Comparison of ENCODE assay signal across 25 mouse cellular contexts in genomic region chr14:11612426-11612825, GRCm38 (mm10). TPM values are rescaled to one million over a fixed set of nuclear protein-coding genes. Genes with fewer than 3 reads are reported as not detected.
DNase-seq lines count a peak whose midpoint lies in the region; ATAC-seq and TF ChIP-seq lines count a peak whose summit lies in the region.
"Had no signal": no experiment of that assay in that cellular context is flagged by ENCODE, and none has a peak within 500 bp of the region (broad histone marks: within the 10 kb centered on the region; RNA-seq: fewer than 3 reads in every experiment).

No protein-coding gene starts in this region.

- H3K4me1 ChIP-seq in lung, adult 2 months (ENCODE audit: control insufficient read depth, insufficient read depth, low read length), result peaks cover 22% of the 10 kb centered on the region
- no peaks in the 10 kb centered on the region; the same call in 1 of the 2 replicates for H3K4me1 ChIP-seq in lung, postnatal 0 days (ENCODE audit: insufficient read depth, low read depth, low read length)
- H3K4me1 ChIP-seq in intestine, postnatal 0 days (replicated peaks; ENCODE audit: control insufficient read depth, insufficient read depth, low read length), result no peaks in the 10 kb centered on the region

- H3K4me2 ChIP-seq in lung, postnatal 0 days (replicated peaks; ENCODE audit: low read depth, low read length), result no peak overlapping the region
- H3K4me2 ChIP-seq in intestine, postnatal 0 days (replicated peaks; ENCODE audit: low read depth), result no peak overlapping the region
- H3K4me2 ChIP-seq: embryonic facial prominence, embryonic 12.5 days; heart, embryonic 12.5 days; hindbrain, embryonic 12.5 days had no signal

- peak; percentile 69 for DNase-seq in adrenal gland, adult 2 months
- DNase-seq in adrenal gland, adult 18-20 months (ENCODE audit: low spot score in 2 of 2), result no peak
- DNase-seq in lung, adult 2 months, result peak; percentile 11
- DNase-seq in lung, postnatal 0 days (ENCODE audit: low spot score), result no peak
- DNase-seq in adrenal gland, postnatal 36 days, result peak; percentile 20 to 49
- DNase-seq in urinary bladder, postnatal 4 days (ENCODE audit: low spot score in 2 of 2), result no peak
- DNase-seq: cerebellum, adult 11 months; cerebellum, adult 8-10 months; cerebellum, postnatal 14 days; embryo, embryonic 11 days; gastrocnemius, adult 2 months; gastrocnemius, postnatal 25 days; heart, postnatal 36 days; kidney, adult 11 months had no signal

- no peak for TF ChIP-seq EP300 in lung, postnatal 0 days (IDR thresholded peaks at IDR 0.05)

- H3K27ac ChIP-seq in lung, postnatal 0 days (ENCODE audit: low read length), result no peak overlapping the region
- no peak overlapping the region for H3K27ac ChIP-seq in intestine, postnatal 0 days (ENCODE audit: low read depth, low read length)
- H3K27ac ChIP-seq: embryonic facial prominence, embryonic 12.5 days; forebrain, embryonic 10.5 days; gastrocnemius, adult 2 months; hindbrain, embryonic 12.5 days had no signal

- H3K27me3 ChIP-seq in lung, postnatal 0 days (replicated peaks; ENCODE audit: insufficient read depth, low read length), result no peaks in the 10 kb centered on the region
- no peaks in the 10 kb centered on the region for H3K27me3 ChIP-seq in intestine, postnatal 0 days (replicated peaks; ENCODE audit: control insufficient read depth, insufficient read depth, low read length)
- H3K27me3 ChIP-seq: CH12.LX; embryonic facial prominence, embryonic 12.5 days; heart, embryonic 12.5 days; hindbrain, embryonic 12.5 days had no signal

- 63% methylated on average over 5 of the region's 5 CpGs for WGBS in lung, adult 2 months
- WGBS in lung, postnatal 0 days, result 57% methylated on average over 5 of the region's 5 CpGs
- WGBS in intestine, postnatal 0 days, result 81% methylated on average over 5 of the region's 5 CpGs

- no peak for TF ChIP-seq POLR2A in lung, adult 2 months (IDR thresholded peaks at IDR 0.05; ENCODE audit: borderline replicate concordance, extremely low read depth, low read depth, low read length)

- TF ChIP-seq CTCF in lung, adult 2 months (IDR thresholded peaks at IDR 0.05; ENCODE audit: insufficient read depth, low read length), result no peak
- no peak for TF ChIP-seq CTCF in lung, postnatal 0 days (IDR thresholded peaks at IDR 0.05)
- TF ChIP-seq CTCF in intestine, postnatal 0 days (IDR thresholded peaks at IDR 0.05; ENCODE audit: low read depth), result no peak

- H3K36me3 ChIP-seq in lung, postnatal 0 days (ENCODE audit: insufficient read depth, low read length), result no peaks in the 10 kb centered on the region
- no peaks in the 10 kb centered on the region for H3K36me3 ChIP-seq in intestine, postnatal 0 days (ENCODE audit: control insufficient read depth, insufficient read depth)
- H3K36me3 ChIP-seq: embryonic facial prominence, embryonic 12.5 days; forebrain, embryonic 10.5 days; heart, embryonic 12.5 days; hindbrain, embryonic 12.5 days had no signal

- H3K4me3 ChIP-seq in lung, adult 2 months (replicated peaks; ENCODE audit: extremely low read depth, low read depth, low read length), result no peak overlapping the region
- no peak overlapping the region for H3K4me3 ChIP-seq in lung, postnatal 0 days (ENCODE audit: low read depth, low read length)
- no peak overlapping the region for H3K4me3 ChIP-seq in intestine, postnatal 0 days (ENCODE audit: low read depth, low read length)
- H3K4me3 ChIP-seq: embryonic facial prominence, embryonic 12.5 days; forebrain, embryonic 10.5 days; gastrocnemius, adult 2 months; heart, embryonic 12.5 days; hindbrain, embryonic 12.5 days had no signal

- H3K9me3 ChIP-seq in lung, postnatal 0 days (ENCODE audit: low read length), result no peaks in the 10 kb centered on the region
- H3K9me3 ChIP-seq in intestine, postnatal 0 days (ENCODE audit: control insufficient read depth), result no peaks in the 10 kb centered on the region
- H3K9me3 ChIP-seq: embryonic facial prominence, embryonic 12.5 days; forebrain, embryonic 10.5 days; heart, embryonic 12.5 days; hindbrain, embryonic 12.5 days had no signal

- no peak overlapping the region for H3K9ac ChIP-seq in lung, postnatal 0 days (replicated peaks; ENCODE audit: low read depth)
- no peak overlapping the region for H3K9ac ChIP-seq in intestine, postnatal 0 days (ENCODE audit: low read depth, low read length)
- H3K9ac ChIP-seq: embryonic facial prominence, embryonic 12.5 days; heart, embryonic 12.5 days; hindbrain, embryonic 12.5 days had no signal

- ATAC-seq in lung, postnatal 0 days, result no peak
- no peak for ATAC-seq in intestine, postnatal 0 days
- ATAC-seq: forebrain, embryonic 14.5 days; hindbrain, embryonic 16.5 days; inflammation-experienced regulatory T-cells, adult 6 months had no signal

RNA-seq across cellular contexts. Expression of gene Ptprg, which starts 59.1 kb away (rescaled TPM):
- 100 to 1,000 TPM in 1 of 2 experiments, 10 to 100 TPM in 1; 92.6 to 116 TPM for total RNA-seq in adrenal gland, adult 2 months (2021)
- 75.9 and 130 TPM in 2 replicates for polyA plus RNA-seq in adrenal gland, adult 2 months (2012; rRNA removed)
- total RNA-seq in adrenal gland, adult 18-20 months (2021), result 100 to 1,000 TPM in 1 of 2 experiments, 10 to 100 TPM in 1; 78.0 to 111 TPM
- polyA plus RNA-seq in lung, adult 2 months (2012; rRNA removed), result 79.0 and 79.9 TPM in 2 replicates
- polyA plus RNA-seq in lung, postnatal 0 days (2015; fragmentation: Nextera tagmentation; extraction: Ambion mirVana), result 19.4 and 25.4 TPM in 2 replicates
- 100 to 1,000 TPM; 103 to 108 TPM for total RNA-seq in adrenal gland, postnatal 36 days (2021)
- polyA plus RNA-seq in intestine, postnatal 0 days (2015; fragmentation: Nextera tagmentation; extraction: Ambion mirVana), result 3.7 and 6.9 TPM in 2 replicates
- total RNA-seq: common myeloid progenitor, adult 5-6 weeks; granulocyte monocyte progenitor cell, adult 5-6 weeks had no signal

Comparison
In these comparisons a context has a peak if more than half of its experiments do, and no peak if none do; other contexts are left out.
1. DNase-seq: peak in adrenal gland, adult 2 months (single experiment), lung, adult 2 months (single experiment) and adrenal gland, postnatal 36 days (2 of 2); none in adrenal gland, adult 18-20 months (0 of 2), lung, postnatal 0 days (single experiment) and urinary bladder, postnatal 4 days (0 of 2).